Mouse (Mus musculus) megakaryocyte progenitor cell, adult 5-6 weeks (primary cell): ENCODE data around the gene Ltbr. TPM values are rescaled to one million over a fixed set of nuclear protein-coding genes. Genes with fewer than 3 reads are reported as not detected.
"Not testable (repeated sequence)": the region's sequence is repeated elsewhere in the genome, so short reads cannot be mapped to it uniquely, and the experiment has no call there.

Experiments
- ATAC-seq: replicated peaks from 2 replicates; pipeline ENCODE4 v1.8.0; 2016; ENCODE audit warnings: mild to moderate bottlenecking, moderate TSS enrichment, inconsistent platforms; ENCODE audit not compliant: poor library complexity
- total RNA-seq, 2 experiments: library from RNA; stranded (forward) in 1 of 2; stranded (reverse) in 1 of 2; fragments of 157-497, 149-512 nt in 1 of 2; fragments of 200-1000 nt in 1 of 2; gene quantifications; 2 replicates each; pipeline versions ENCODE4 v1.2.3 to v1.2.4; 2015 to 2017

Ltbr gene
- total RNA-seq, 2 experiments from 2014 or later = 17.5 to 43.7 TPM

GRCm38 (mm10) chr6:125314231-125314563 is 512 bp upstream of the Ltbr start:
- ATAC-seq = peak; percentile 27

GRCm38 (mm10) chr6:125312581-125313355 is 917 bp downstream of the Ltbr start:
- 0 out of 2 replicates have a peak, but pooled peaks have one; percentile 12 for ATAC-seq

- no peak for ATAC-seq
Observed at GRCm38 (mm10) chr6:125312171-125312570, 1.5 kb downstream of the Ltbr start.

- ATAC-seq = no peak
Observed at GRCm38 (mm10) chr6:125309406-125309805, 4.3 kb downstream of the Ltbr start.

- no peak for ATAC-seq
Observed at GRCm38 (mm10) chr6:125308921-125309320, 4.8 kb downstream of the Ltbr start.

- ATAC-seq = no peak
Observed at GRCm38 (mm10) chr6:125307091-125307490, 6.6 kb downstream of the Ltbr start.

GRCm38 (mm10) chr6:125305465-125305864 is 8.2 kb downstream of the Ltbr start:
- no peak for ATAC-seq

GRCm38 (mm10) chr6:125304408-125304807 is 9.3 kb downstream of the Ltbr start:
- ATAC-seq = not testable (repeated sequence)

- no peak for ATAC-seq
Observed at GRCm38 (mm10) chr6:125303242-125303641, 10.4 kb downstream of the Ltbr start.

GRCm38 (mm10) chr6:125302231-125302982 is 11.3 kb downstream of the Ltbr start:
- no peak for ATAC-seq

GRCm38 (mm10) chr6:125300982-125301381 is 12.7 kb downstream of the Ltbr start:
- no peak for ATAC-seq

- no peak for ATAC-seq
Observed at GRCm38 (mm10) chr6:125297149-125297820, 16.4 kb downstream of the Ltbr start.

GRCm38 (mm10) chr6:125294049-125294448 is 19.6 kb downstream of the Ltbr start:
- peak; percentile 54 for ATAC-seq

GRCm38 (mm10) chr6:125292256-125292655 is 21.4 kb downstream of the Ltbr start:
- ATAC-seq = no peak

GRCm38 (mm10) chr6:125291329-125291728 is 22.4 kb downstream of the Ltbr start:
- ATAC-seq = no peak

- ATAC-seq = no peak
Observed at GRCm38 (mm10) chr6:125288730-125289129, 25.0 kb downstream of the Ltbr start.

- no peak for ATAC-seq
Observed at GRCm38 (mm10) chr6:125286944-125287343, 26.7 kb downstream of the Ltbr start.

GRCm38 (mm10) chr6:125285890-125286289 is 27.8 kb downstream of the Ltbr start, which contains the start of gene Tuba3a:
Tuba3a (minus strand) TSS chr6:125286042.
- ATAC-seq = no peak

GRCm38 (mm10) chr6:125284751-125285150 is 28.9 kb downstream of the Ltbr start:
- no peak for ATAC-seq

GRCm38 (mm10) chr6:125284250-125284649 is 29.4 kb downstream of the Ltbr start:
- no peak for ATAC-seq

- not testable (repeated sequence) for ATAC-seq
Observed at GRCm38 (mm10) chr6:125282721-125283120, 31.0 kb downstream of the Ltbr start.

- ATAC-seq = peak; percentile 63
Observed at GRCm38 (mm10) chr6:125279729-125280128, 34.0 kb downstream of the Ltbr start.
